Mouse (Mus musculus) stomach, postnatal 0 days (tissue): ENCODE results near the gene Polr2h. TPM values are rescaled to one million over a fixed set of nuclear protein-coding genes. Genes with fewer than 3 reads are reported as not detected.

ENCODE experiments used
- ATAC-seq: fragments of 200-750 bp; cut with Nextera tagmentation; 2 replicates; pipeline ENCODE4 v1.8.0; 2017; ENCODE audit not compliant: low FRiP score, low TSS enrichment
- DNase-seq: peaks from one replicate; pipeline ENCODE4 v3.0.0-alpha.2; 2016; ENCODE audit warnings: low spot score
- H3K27ac ChIP-seq: fragments of 300-500 bp; sonication (generic); replicated peaks from 2 replicates; pipeline ENCODE4 v1.5.1; 2014; ENCODE audit warnings: mild to moderate bottlenecking, control low read depth
- H3K27me3 ChIP-seq: fragments of 300-500 bp; sonication (generic); 2 replicates; pipeline ENCODE4 v1.6.1; 2014; ENCODE audit warnings: low read length; ENCODE audit not compliant: control insufficient read depth, insufficient read depth
- H3K36me3 ChIP-seq: fragments of 300-500 bp; sonication (generic); 2 replicates; pipeline ENCODE4 v1.6.1; 2014; ENCODE audit warnings: low read length, mixed read lengths; ENCODE audit not compliant: control insufficient read depth, insufficient read depth
- H3K4me1 ChIP-seq: fragments of 300-500 bp; sonication (generic); replicated peaks from 2 replicates; pipeline ENCODE4 v1.6.1; 2014; ENCODE audit warnings: antibody characterized with exemption; ENCODE audit not compliant: control insufficient read depth, insufficient read depth
- H3K4me2 ChIP-seq: fragments of 300-500 bp; sonication (generic); replicated peaks from 2 replicates; pipeline ENCODE4 v1.6.1; 2014; ENCODE audit warnings: low read depth, mild to moderate bottlenecking, control low read depth, moderate library complexity
- H3K4me3 ChIP-seq: fragments of 300-500 bp; sonication (generic); 2 replicates; pipeline ENCODE4 v1.5.1; 2014; ENCODE audit warnings: low read depth, low read length, control low read depth
- H3K9ac ChIP-seq: fragments of 300-500 bp; sonication (generic); 2 replicates; pipeline ENCODE4 v1.6.1; 2014; ENCODE audit warnings: mild to moderate bottlenecking, low read length, control low read depth, mixed read lengths
- H3K9me3 ChIP-seq: fragments of 300-500 bp; sonication (generic); 2 replicates; pipeline ENCODE4 v1.6.1; 2016; ENCODE audit warnings: low read length; ENCODE audit not compliant: control insufficient read depth
- CTCF ChIP-seq: IDR thresholded peaks from 2 replicates; pipeline ENCODE4 v1.5.1; 2016; ENCODE audit warnings: antibody characterized with exemption, low read depth, mild to moderate bottlenecking, moderate library complexity
- EP300 ChIP-seq: optimal IDR thresholded peaks from 2 replicates; pipeline ENCODE3; 2016; ENCODE audit warnings: antibody characterized with exemption
- WGBS: fragments of 180-500 bp; shearing (Covaris S2); extraction: QIAGEN DNeasy Blood & Tissue Kit; methylation state at CpG from one replicate; pipeline ENCODE4 v1.1.7; 2014; 5-methylcytosine and 5-hydroxymethylcytosine counted together
- polyA plus RNA-seq: library from polyadenylated mRNA; unstranded; fragments of >200 nt; fragmentation: Nextera tagmentation; extraction: Ambion mirVana; gene quantifications from 2 replicates; pipeline ENCODE4 v1.2.1, GENCODE M21; 2015

Gene Polr2h
- polyA plus RNA-seq, 1 experiment from 2014 or later: 60.4 TPM

- Histone ChIP-seq H3K36me3 (no peaks in the 10 kb centered on the region), H3K4me2 (peak overlapping the region; percentile 91), H3K4me3 (peak overlapping the region; percentile 66), H3K27me3 (no peaks in the 10 kb centered on the region), H3K9ac (peak overlapping the region; percentile 74), H3K9me3 (no peaks in the 10 kb centered on the region), H3K27ac (peak overlapping the region; percentile 97), H3K4me1 (peaks cover 3% of the 10 kb centered on the region; the same call in 1 of the 2 replicates)
- TF ChIP-seq CTCF: peak; percentile 62
- peak; percentile 25 for TF ChIP-seq EP300
- WGBS: under 1% methylated on average over 62 of the region's 68 CpGs
- ATAC-seq (peak; percentile 64), DNase-seq (peak; percentile 91)
Observed at GRCm38 (mm10) chr16:20715976-20716840, 1.3 kb upstream of the Polr2h start.

GRCm38 (mm10) chr16:20716841-20717180, 654 bp upstream of the Polr2h start:
- no peak for TF ChIP-seq EP300
- no peak; the same call in 1 of the 2 replicates for TF ChIP-seq CTCF
- H3K4me2 ChIP-seq: peak overlapping the region; percentile 91
- WGBS: under 1% methylated on average over 8 of the region's 8 CpGs

GRCm38 (mm10) chr16:20717978-20718670, 659 bp downstream of the Polr2h start:
- DNase-seq (no peak), ATAC-seq (peak; percentile 6)
- Histone ChIP-seq H3K9ac (peak overlapping the region; percentile 61), H3K36me3 (no peaks in the 10 kb centered on the region; the same call in 1 of the 2 replicates), H3K27ac (peak overlapping the region; percentile 97), H3K9me3 (no peaks in the 10 kb centered on the region), H3K4me3 (peak overlapping the region; percentile 66), H3K4me2 (peak overlapping the region; percentile 91), H3K4me1 (peaks cover 3% of the 10 kb centered on the region; the same call in 1 of the 2 replicates), H3K27me3 (no peaks in the 10 kb centered on the region)
- TF ChIP-seq EP300: no peak
- under 1% methylated on average over 18 of the region's 18 CpGs for WGBS

More at GRCm38 (mm10) chr16:20716841-20717180, 654 bp upstream of the Polr2h start:
- ATAC-seq: no peak
- Histone ChIP-seq H3K27me3 (no peaks in the 10 kb centered on the region), H3K36me3 (no peaks in the 10 kb centered on the region), H3K4me3 (peak overlapping the region; percentile 66), H3K9me3 (no peaks in the 10 kb centered on the region), H3K4me1 (peaks cover 3% of the 10 kb centered on the region; the same call in 1 of the 2 replicates), H3K27ac (peak overlapping the region; percentile 97), H3K9ac (peak overlapping the region; percentile 74)
- DNase-seq: no peak

GRCm38 (mm10) chr16:20721808-20722207, 4.3 kb downstream of the Polr2h start:
- no peak for TF ChIP-seq CTCF
- TF ChIP-seq EP300: no peak

GRCm38 (mm10) chr16:20722736-20723135, 5.3 kb downstream of the Polr2h start:
- WGBS: 60% methylated on average over 4 of the region's 4 CpGs
- no peak for ATAC-seq

More at GRCm38 (mm10) chr16:20721808-20722207, 4.3 kb downstream of the Polr2h start:
- no peaks in the 10 kb centered on the region for H3K27me3 ChIP-seq
- 80% methylated on average over 10 of the region's 10 CpGs for WGBS
- H3K4me1 ChIP-seq: no peaks in the 10 kb centered on the region; the same call in 1 of the 2 replicates
- no peak overlapping the region for H3K4me2 ChIP-seq
- H3K36me3 ChIP-seq: no peaks in the 10 kb centered on the region; the same call in 1 of the 2 replicates
- DNase-seq (no peak), ATAC-seq (no peak)
- H3K9me3 ChIP-seq: no peaks in the 10 kb centered on the region
- H3K27ac ChIP-seq: no peak overlapping the region
- H3K4me3 ChIP-seq: no peak overlapping the region
- no peak overlapping the region for H3K9ac ChIP-seq

More at GRCm38 (mm10) chr16:20722736-20723135, 5.3 kb downstream of the Polr2h start:
- no peak for DNase-seq
- no peak overlapping the region for H3K4me3 ChIP-seq
- H3K9me3 ChIP-seq: no peaks in the 10 kb centered on the region
- TF ChIP-seq EP300: no peak
- TF ChIP-seq CTCF: no peak
- H3K9ac ChIP-seq: no peak overlapping the region
- no peaks in the 10 kb centered on the region; the same call in 1 of the 2 replicates for H3K36me3 ChIP-seq
- H3K4me1 ChIP-seq: no peaks in the 10 kb centered on the region; the same call in 1 of the 2 replicates
- H3K27me3 ChIP-seq: no peaks in the 10 kb centered on the region
- no peak overlapping the region for H3K27ac ChIP-seq
- no peak overlapping the region for H3K4me2 ChIP-seq
